Mouse (Mus musculus) CD8-positive naive resting alpha-beta T cell, adult 2 months (primary cell): ENCODE data around the gene Slc35f2.

Experiments used
- DNase-seq, 2 experiments: peaks; one replicate each; pipeline ENCODE4 v3.0.0; 2022; ENCODE audit warnings: low read depth in 2 of 2, low spot score in 2 of 2

The Slc35f2 gene

GRCm38 (mm10) chr9:53771344-53772021, at the start of gene Slc35f2:
TSS of gene Slc35f2 (plus strand) at chr9:53771538.
- peak; percentile 35 to 44 for DNase-seq

DNA sequence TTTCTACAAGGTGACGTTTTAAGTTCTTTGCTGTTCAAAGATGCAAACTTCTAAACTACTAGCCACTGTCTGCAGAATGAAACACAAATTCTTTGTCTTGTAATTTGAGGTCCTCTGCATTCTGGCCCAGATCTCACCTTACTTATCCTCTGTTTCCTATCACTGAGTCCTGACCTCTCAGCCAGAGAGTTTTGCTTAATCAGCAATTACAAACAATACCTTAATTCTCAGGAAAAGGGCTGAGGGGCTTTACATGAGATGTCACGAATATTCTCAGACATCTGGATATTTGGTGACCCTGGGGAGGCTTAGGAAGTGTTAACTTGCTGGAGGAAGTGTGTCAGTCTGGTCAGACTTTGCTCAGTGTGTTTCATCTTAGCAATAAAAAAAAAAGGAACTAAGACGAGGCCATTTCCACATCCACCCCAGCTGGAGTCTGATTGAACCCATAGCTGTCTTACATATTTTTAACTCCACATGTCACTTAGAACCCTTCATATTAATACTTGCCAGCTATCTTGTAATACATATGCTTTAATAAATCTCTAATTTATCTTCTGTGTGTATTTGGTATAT, 30.4 kb upstream of the Slc35f2 start:
- DNase-seq: no peak

DNA sequence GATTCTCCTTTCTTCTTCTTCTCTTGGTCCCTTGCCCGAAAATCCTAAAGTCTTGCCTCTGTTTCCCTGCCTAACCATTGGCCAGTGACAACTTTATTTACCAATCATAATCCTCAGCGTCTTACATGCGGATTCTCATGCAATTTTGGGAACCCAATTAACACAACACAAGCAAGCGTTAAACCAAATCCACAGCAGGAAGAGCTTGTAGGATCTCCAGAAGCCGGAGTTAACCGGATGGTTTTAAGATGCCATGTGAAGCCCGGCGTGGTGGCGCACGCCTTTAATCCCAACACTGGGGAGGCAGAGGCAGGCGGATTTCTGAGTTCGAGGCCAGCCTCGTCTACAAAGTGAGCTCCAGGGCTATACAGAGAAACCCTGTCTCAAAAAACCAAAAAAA, 20.9 kb upstream of the Slc35f2 start:
- no peak for DNase-seq

GRCm38 (mm10) chr9:53750899-53751298, 20.4 kb upstream of the Slc35f2 start:
- DNase-seq: peak in 1 of 2 experiments; percentile 37

GRCm38 (mm10) chr9:53754801-53755200, 16.5 kb upstream of the Slc35f2 start:
- DNase-seq: no peak

GRCm38 (mm10) chr9:53758142-53758541, 13.2 kb upstream of the Slc35f2 start:
- no peak for DNase-seq

DNA sequence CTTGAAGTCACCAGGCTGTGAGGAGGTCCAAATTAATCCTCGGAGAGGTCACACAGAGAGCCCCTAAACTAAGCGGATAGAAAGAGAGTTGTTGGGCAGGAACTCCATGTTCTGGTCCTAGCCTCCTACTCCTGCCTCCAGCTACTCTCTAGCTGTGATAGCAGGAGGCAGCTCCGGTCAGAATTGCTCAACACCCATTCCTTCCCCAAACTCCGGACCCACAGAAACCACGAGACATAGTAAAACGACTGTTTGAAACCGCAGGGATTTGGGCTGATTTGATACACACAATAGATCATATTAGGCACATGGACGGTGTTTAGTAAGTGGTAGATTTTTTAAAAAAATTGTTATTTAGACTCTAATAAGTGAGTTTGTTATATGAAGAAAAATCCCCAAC, 6.6 kb upstream of the Slc35f2 start:
- no peak for DNase-seq

DNA sequence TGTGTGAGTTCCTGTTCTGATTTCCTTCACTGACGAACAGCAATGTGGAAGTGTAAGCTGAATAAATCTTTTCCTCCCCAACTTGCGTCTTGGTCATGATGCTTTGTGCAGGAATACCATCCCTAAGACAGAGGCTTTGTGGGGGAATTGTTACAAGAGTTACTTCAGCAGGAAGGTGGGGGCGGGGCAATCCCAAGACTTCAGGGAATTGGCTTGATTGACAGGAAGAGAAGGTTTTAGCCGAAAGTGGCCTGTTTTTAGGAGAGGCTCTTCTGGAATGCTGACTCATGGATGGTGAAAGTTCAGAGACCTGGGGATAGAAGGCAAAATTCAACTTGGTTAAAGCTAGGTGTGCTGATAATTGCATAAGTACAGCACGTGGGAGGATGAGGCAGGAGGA, 2.9 kb upstream of the Slc35f2 start:
- no peak for DNase-seq

DNA sequence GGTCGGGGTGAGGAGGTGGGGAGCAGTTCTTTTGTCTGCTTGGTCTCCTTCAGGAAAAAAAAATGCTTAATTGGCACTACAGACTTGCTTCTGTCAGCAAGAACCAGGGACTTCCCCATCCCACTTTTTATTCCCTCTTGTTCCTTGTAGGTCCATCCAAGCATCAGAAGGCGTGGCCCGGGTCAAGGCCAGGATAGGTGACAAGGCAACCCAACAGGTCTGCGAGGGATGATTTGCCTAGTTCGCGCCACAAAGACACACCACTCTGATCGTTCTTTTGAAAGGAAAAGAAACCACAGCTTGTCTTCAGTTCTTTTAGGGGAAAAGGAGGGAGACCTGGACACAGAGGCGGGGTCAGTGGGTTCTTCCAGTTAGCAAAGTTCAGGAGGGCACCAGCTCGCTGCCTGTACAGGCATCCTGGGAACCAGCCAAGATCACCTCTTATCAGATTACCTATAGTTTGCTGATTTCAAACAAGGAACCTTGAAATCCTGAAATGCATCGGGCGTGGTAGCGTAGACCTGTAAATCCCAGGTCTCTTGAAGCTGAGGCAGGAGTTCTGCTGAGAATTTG, 481 bp upstream of the Slc35f2 start:
- no peak for DNase-seq

- DNase-seq: peak in 1 of 2 experiments; percentile 9
Observed at GRCm38 (mm10) chr9:53772121-53772561, 803 bp downstream of the Slc35f2 start.

- no peak for DNase-seq
Observed at GRCm38 (mm10) chr9:53775511-53775910, 4.2 kb downstream of the Slc35f2 start.

DNA sequence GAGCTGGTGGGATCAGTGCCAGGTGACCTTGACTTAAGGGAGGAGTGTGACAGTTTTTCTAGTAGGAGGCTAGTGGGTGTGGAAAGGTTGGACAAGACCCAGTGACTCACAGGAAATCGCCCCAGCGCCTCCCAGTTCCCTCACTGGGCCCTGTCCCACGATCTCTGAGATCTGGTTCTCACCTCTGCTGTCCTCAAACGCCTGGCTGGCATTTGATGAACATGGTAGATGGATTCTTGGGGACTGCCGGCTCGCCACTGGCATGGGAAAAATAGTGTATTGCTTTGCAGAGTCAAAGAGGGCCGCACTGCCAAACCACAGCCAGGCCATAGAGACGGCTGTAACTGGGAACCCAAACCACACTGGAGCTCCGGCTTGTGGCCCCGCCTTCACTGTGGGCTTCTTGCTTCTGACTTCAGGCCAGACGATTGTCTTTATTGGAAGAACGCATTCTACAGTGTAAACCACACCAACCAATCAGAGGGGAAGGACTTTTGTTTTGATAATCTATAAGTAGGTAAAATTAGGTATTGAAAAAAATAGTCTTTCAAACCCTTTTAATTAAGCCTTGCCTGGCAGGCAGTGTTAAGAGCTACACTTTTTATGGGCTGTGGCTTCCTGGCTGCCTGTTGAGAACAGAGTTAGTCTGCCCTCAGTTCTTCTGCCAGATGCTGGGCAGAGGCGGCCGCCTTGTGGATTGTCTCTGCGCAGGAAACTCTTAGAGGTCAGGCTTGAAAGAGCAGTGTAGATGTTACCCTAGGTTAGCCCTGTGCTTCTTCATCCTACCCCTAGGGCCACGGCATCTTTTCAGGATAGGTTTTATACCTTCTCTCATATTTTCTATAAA, 15.4 kb downstream of the Slc35f2 start:
- peak in 1 of 2 experiments; percentile 9 for DNase-seq

GRCm38 (mm10) chr9:53793830-53794330, 22.5 kb downstream of the Slc35f2 start:
- DNase-seq: no peak

- DNase-seq: no peak
Observed at GRCm38 (mm10) chr9:53794490-53794889, 23.2 kb downstream of the Slc35f2 start.

GRCm38 (mm10) chr9:53795351-53795750, 24.0 kb downstream of the Slc35f2 start:
- no peak for DNase-seq

GRCm38 (mm10) chr9:53796386-53796785, 25.0 kb downstream of the Slc35f2 start:
- no peak for DNase-seq

DNA sequence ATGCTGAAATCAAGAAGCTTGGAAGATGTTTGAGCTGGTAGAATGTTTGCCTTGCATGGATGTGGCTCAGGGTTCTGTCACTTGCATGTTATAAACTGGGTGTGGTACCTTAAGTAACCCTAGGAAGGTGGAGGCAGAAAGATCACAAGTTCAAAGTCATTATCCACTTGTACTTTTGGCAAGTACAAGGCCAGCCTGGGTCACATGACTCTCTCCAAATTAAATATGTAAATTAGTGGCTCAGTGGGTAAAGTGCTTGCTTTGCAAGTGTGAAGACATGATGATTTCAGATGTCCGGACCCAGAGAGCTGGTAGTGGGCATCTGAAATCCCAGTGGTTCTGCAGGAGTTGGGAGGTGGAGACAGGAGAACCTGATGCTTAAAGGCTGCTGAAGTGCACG, 25.8 kb downstream of the Slc35f2 start:
- no peak for DNase-seq

DNA sequence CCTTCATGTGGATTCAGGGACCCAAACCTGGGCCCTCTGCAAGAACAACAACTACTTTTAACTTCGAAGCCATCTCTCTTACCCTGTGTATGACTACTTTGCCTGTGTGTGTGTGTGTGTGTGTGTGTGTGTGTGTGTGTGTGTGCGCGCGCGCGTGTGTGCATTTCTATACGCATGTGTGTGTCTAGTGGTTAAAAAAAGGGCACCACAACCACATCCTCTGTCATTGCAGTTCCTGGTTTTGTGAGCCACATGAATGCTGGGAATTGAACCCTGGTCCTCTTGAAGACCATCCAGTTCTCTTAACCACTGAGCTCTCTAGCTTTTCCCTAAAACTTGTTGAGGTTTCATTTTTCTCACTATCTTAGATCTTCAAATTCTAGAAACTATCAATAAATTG, 31.6 kb downstream of the Slc35f2 start:
- DNase-seq: peak in 1 of 2 experiments; percentile 17

DNA sequence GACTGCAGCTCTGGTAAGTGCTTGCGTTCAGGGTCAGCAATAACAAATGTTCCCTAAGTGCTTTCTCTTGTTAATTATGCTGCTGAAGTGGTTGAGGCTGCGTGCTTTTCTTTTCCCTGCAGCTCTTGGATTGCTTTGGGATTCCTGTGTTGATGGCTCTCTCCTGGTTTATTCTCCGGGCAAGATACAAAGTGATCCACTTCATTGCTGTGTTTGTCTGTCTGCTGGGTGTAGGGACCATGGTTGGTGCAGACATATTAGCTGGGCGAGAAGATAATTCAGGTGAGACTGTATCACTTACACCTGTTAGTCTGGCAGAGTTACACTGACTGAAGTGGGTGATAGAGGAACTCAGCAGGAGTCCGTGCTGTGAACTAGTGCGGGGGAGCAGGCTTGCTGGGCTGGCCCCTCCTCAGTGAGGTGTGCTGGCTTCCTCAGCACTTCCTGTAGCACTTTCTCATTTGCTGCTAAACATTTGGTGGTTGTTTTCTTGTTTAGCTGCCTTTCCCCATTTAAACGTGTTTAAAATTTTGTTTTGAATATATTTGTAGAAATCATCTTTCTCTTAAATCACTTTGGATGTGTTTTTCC, 35.3 kb downstream of the Slc35f2 start:
- DNase-seq: no peak

- no peak for DNase-seq
Observed at GRCm38 (mm10) chr9:53813418-53813817, 42.1 kb downstream of the Slc35f2 start.

DNA sequence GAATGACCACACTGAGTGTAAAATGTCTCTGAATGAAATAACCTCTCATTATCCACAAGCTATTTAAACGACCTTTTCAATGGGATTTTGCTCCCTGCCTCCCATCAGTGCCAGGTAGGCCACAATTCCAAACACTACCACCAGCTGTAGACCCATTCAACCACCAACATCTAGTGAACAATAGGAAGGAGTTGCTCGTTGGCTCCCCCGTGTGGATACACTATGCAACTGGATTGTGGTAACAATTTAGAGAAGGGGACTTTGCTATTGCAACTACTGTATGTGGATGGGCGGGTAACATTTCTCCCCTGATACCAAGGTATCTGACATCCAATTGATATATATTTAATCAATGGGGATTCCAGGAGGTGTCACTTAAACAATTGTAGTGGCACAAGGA, 47.4 kb downstream of the Slc35f2 start:
- peak; percentile 48 to 60 for DNase-seq
